ENCODE assay signal across 13 mouse cellular contexts in the genomic region with DNA sequence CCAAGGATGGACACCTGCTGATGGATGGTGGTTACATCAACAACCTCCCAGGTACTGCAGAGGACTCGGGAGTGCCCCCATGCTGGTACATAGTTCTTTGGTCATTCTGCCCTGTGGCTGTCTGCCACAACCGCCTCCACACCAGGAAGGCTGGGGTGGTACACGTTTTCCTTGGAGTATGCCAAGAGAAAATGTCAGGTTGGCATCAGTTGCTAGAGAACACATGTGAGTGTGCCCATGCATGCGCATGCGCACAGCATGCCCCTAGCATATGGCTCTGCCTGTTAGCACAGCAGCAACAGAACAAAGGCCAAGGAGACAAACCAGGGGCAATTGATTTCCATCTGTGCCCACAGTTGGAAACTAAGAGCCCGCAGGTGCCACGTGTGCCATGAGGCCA. TPM values are rescaled to one million over a fixed set of nuclear protein-coding genes. Genes with fewer than 3 reads are reported as not detected.
DNase-seq lines count a peak whose midpoint lies in the region.
"Had no signal": no experiment of that assay in that cellular context is flagged by ENCODE, and none has a peak within 500 bp of the region (broad histone marks: within the 10 kb centered on the region; RNA-seq: fewer than 3 reads in every experiment).

No protein-coding gene starts in this region.

- no peaks in the 10 kb centered on the region for H3K27me3 ChIP-seq in limb, embryonic 10.5 days (ENCODE audit: low read depth, poor library complexity, severe bottlenecking)
- H3K27me3 ChIP-seq: limb, embryonic 13.5 days; midbrain, embryonic 15.5 days; neural tube, embryonic 15.5 days had no signal

- peaks cover 10% of the 10 kb centered on the region for H3K36me3 ChIP-seq in limb, embryonic 10.5 days
- H3K36me3 ChIP-seq: midbrain, embryonic 15.5 days had no signal

- 88% methylated on average over 7 of the region's 7 CpGs for WGBS in limb, embryonic 10.5 days

- no peaks in the 10 kb centered on the region for H3K9me3 ChIP-seq in limb, embryonic 10.5 days (replicated peaks)
- H3K9me3 ChIP-seq: limb, embryonic 13.5 days; midbrain, embryonic 15.5 days; neural tube, embryonic 15.5 days had no signal

- peak; percentile 53 to 59 for DNase-seq in left cerebral cortex, adult 18-20 months (ENCODE audit: low spot score in 2 of 2)
- DNase-seq in left cerebral cortex, adult 11 months (ENCODE audit: low spot score), result no peak
- DNase-seq in cerebellum, adult 9-11 months, result peak; percentile 91
- DNase-seq in layer of hippocampus, adult 9-10 months (ENCODE audit: low spot score), result peak; percentile 36
- DNase-seq in right cerebral cortex, postnatal 25 days, result peak; percentile 54
- no peak for DNase-seq in spleen, adult 12 weeks (ENCODE audit: low spot score)
- DNase-seq in limb, embryonic 10.5 days (ENCODE audit: low spot score), result no peak
- DNase-seq: gastrocnemius, adult 2 months had no signal

- no peak overlapping the region for H3K27ac ChIP-seq in limb, embryonic 10.5 days
- H3K27ac ChIP-seq: gastrocnemius, adult 2 months; kidney, postnatal 0 days; limb, embryonic 13.5 days; midbrain, embryonic 15.5 days; neural tube, embryonic 15.5 days had no signal

- peaks cover 17% of the 10 kb centered on the region for H3K4me1 ChIP-seq in limb, embryonic 10.5 days

- no peak overlapping the region for H3K4me3 ChIP-seq in limb, embryonic 10.5 days
- H3K4me3 ChIP-seq: gastrocnemius, adult 2 months; limb, embryonic 13.5 days; midbrain, embryonic 15.5 days; neural tube, embryonic 15.5 days had no signal

RNA-seq across cellular contexts. Expression of a gene that starts 3.2 kb away (rescaled TPM):
- 100 to 1,000 TPM; 435 to 452 TPM for total RNA-seq in left cerebral cortex, adult 18-20 months (2021)
- 61.6 and 68.2 TPM in 2 replicates for polyA plus RNA-seq in limb, embryonic 10.5 days (2016; fragmentation: Nextera tagmentation; extraction: Ambion mirVana)

RNA-seq across cellular contexts. Expression of a gene that starts 29.2 kb away (rescaled TPM):
- not detected for total RNA-seq in left cerebral cortex, adult 18-20 months (2021)
- 0.30 TPM in 1 of 2 replicates, not detected in the other for polyA plus RNA-seq in limb, embryonic 10.5 days (2016; fragmentation: Nextera tagmentation; extraction: Ambion mirVana)
- total RNA-seq: gastrocnemius, adult 2 months had no signal
- polyA plus RNA-seq: heart, embryonic 11.5 days; limb, embryonic 13.5 days; midbrain, embryonic 15.5 days; neural tube, embryonic 15.5 days had no signal

RNA-seq across cellular contexts. Expression of a gene that starts 44.0 kb away (rescaled TPM):
- total RNA-seq in left cerebral cortex, adult 18-20 months (2021), result not detected
- polyA plus RNA-seq in limb, embryonic 10.5 days (2016; fragmentation: Nextera tagmentation; extraction: Ambion mirVana), result 0.15 and 0.28 TPM in 2 replicates
- total RNA-seq: gastrocnemius, adult 2 months had no signal
- polyA plus RNA-seq: midbrain, embryonic 15.5 days; neural tube, embryonic 15.5 days had no signal

Comparison
In these comparisons a context has a peak if more than half of its experiments do, and no peak if none do; other contexts are left out.
1. DNase-seq: peak in left cerebral cortex, adult 18-20 months (2 of 2), cerebellum, adult 9-11 months (single experiment), layer of hippocampus, adult 9-10 months (single experiment) and right cerebral cortex, postnatal 25 days (single experiment); none in left cerebral cortex, adult 11 months (single experiment), spleen, adult 12 weeks (single experiment) and limb, embryonic 10.5 days (single experiment).